Mouse (Mus musculus): ENCODE data around the gene Myo1b.

The Myo1b gene

GRCm38 (mm10) chr1:51795586-51796309 lies 120.1 kb downstream of the Myo1b start:
- in situ Hi-C loops (cut with MboI, MseI): no loop called here

GRCm38 (mm10) chr1:51789269-51789668 lies 126.6 kb downstream of the Myo1b start:
- in situ Hi-C loops (cut with MboI, MseI): no loop called here

DNA sequence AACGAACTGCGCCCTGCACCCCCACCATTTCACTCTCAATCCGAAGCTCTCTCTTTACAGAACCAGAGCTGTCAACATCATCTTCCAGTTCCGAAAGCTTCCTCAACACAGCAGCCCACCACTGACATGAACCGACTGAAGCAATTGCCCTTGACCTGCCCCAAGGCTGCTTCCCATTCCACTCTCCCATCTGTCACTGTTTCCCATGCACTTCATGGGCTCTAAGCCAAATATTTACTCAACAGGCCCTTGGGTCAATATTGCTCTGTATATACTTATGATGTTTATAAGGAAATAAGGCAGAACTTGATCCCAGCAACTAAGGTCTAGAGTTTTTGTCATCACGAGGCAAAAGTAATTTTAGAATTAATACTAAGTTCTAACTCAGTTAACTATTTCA lies 133.8 kb downstream of the Myo1b start:
- in situ Hi-C loops (cut with MboI, MseI): no loop called here

- in situ Hi-C loops (cut with MboI, MseI): no loop called here
Measured at GRCm38 (mm10) chr1:51780357-51780756, 135.5 kb downstream of the Myo1b start.

DNA sequence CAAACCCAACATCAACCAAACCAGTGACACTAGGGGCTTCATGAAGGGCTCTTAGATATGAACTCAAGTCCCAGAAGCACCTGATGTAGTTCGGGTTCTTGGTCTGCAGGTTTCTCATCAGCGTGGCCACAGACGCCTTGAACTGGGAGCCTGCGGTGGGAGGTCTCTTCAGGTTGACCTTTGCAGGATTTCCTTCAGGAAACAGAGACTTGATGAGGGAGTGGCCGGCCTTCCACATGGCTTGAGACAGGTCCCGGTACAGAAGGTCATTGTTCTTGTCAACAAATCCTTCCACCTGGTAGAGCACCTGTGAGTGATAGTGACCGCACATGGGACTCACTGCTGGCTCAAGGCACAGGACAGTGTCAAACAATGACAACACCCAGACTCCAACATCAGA lies 137.6 kb downstream of the Myo1b start:
- in situ Hi-C loops (cut with MboI, MseI): no loop called here

DNA sequence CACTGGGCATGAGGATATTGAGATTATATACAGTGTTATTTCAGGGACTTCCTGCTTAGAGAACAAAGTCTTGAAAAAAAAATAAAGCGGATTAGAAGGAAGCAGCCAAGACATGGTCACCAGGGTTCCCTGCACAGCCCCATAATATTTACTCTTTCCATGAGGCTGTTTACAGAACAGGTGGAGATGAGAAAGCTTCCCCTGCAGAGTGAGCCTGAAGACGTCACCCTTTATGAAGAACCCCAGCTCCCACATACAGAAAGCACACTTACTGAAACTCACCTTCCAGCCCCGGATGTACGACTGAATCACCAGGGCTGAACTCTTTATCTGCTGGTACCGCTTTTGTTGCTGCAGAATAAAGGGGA lies 145.4 kb downstream of the Myo1b start:
- in situ Hi-C loops (cut with MboI, MseI): loop anchor here (25.0 kb wide), 1 partner anchor 1642 kb away; no protein-coding TSS in a partner anchor

- in situ Hi-C loops (cut with MboI, MseI): loop anchor here (25.0 kb wide), 1 partner anchor 1642 kb away; no protein-coding TSS in a partner anchor
Measured at GRCm38 (mm10) chr1:51769815-51770503, 145.9 kb downstream of the Myo1b start.

DNA sequence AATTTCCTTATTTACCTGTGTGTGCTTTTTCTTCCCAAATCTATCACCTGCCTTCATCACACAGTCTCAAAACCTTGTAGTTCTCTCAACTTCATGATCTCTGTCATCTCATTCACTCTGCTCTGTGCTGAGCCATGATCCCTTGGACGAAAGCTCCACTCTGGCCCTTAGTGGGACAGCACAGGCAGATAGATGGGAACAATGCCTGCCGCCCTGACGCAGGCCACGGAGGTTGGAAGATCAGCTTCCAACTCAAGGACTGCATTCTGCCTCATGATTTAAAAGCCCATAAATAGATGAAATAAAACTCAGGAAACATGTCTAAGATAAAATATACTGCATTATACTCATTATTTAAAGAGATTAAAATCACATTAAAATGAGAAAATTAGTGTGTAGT lies 149.6 kb downstream of the Myo1b start:
- in situ Hi-C loops (cut with MboI, MseI): loop anchor here (25.0 kb wide), 1 partner anchor 1646 kb away; no protein-coding TSS in a partner anchor

DNA sequence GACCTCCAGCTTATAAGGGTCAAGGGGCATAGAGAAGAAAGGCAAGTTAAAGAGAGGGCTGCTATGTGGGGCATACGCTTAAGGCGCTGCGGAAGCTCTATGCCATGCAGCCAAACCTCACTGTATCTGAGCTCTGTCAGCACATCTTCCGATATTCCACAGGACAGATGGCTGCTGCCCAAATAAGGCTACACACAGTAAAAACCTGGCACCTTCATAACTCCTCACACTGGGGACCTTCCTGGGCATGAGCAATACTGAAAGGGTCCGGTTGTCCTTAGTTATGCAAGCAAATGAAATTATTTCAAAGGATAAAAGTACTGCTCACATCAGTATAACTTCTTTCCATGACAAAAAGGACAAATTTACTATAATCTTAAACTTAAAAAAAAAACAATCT lies 150.7 kb downstream of the Myo1b start:
- in situ Hi-C loops (cut with MboI, MseI): loop anchor here (25.0 kb wide), 1 partner anchor 1647 kb away; no protein-coding TSS in a partner anchor

DNA sequence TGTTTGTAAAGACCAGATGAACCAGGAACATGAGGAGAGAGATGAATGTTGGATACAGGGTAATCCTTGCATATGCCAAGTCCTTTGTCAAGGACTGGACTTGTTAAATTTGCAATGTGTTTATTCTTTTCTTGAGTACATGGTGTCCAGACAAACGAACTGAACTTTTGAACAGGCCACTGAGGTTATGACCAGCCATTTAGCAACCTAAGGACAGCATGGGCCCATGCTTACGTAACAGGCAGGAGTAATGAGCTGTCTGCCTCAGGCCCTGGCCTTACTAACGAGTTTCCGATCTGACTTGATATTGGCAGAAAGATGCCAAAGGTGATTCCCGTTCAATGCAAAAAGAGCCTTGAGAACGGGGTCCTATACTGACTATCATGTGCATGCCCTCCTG lies 156.2 kb downstream of the Myo1b start:
- in situ Hi-C loops (cut with MboI, MseI): loop anchor here (25.0 kb wide), 1 partner anchor 1653 kb away; no protein-coding TSS in a partner anchor

DNA sequence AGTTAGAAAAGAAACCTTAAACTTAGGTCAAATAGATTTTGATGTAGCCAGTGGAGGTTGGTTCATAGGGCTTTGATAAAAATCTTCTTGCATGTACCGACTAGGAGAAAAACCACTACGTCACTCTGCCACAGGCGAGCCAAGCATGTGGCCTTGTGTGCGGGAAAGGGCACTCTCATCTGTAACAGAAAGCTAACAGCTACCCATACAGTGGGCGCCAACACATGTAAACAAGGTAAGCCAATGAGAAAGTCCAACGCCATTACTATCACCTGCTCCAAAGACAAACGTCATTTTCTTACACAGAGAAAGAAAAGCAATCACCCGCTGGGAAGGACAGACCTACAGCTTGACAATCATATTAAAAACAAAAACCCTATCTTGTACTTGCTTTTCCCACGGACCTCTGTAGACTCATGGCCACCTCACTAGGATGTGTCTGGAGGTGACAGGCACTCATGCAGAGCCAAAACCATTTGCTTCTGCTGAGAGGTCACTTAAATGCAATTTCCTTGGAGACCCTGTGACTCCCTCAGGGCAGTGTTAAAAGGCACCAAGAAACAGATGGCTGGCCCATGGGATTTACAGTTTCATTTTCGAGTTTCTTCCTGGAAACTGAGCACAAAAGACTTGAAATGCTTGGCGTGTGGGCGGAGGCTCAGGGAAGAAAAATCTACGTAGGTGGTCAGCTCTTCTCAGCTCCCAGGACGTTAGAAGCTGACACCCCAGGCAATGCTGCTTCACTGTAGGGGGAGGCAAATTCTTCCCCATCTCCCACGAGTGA lies 157.4 kb downstream of the Myo1b start:
- in situ Hi-C loops (cut with MboI, MseI): loop anchor here (25.0 kb wide), 1 partner anchor 1654 kb away; no protein-coding TSS in a partner anchor

DNA sequence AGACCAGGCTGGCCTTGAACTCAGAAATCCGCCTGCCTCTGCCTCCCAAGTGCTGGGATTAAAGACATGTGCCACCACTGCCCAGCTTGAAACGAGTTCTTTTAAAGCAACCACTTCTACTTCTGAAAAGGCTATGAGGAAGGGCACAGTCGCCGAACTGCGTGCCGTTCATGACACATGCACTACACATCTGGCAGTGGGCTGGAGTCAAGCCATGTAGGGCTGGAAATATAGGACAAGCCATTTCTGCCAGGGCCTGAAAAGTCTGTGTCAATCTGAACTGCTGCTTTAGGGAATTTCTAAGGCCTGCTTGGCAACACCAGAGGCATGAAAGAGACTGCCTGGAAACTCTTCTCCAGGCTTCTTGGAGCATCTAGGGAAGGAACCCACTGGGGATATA lies 162.2 kb downstream of the Myo1b start:
- in situ Hi-C loops (cut with MboI, MseI): loop anchor here (25.0 kb wide), 1 partner anchor 1659 kb away; no protein-coding TSS in a partner anchor

DNA sequence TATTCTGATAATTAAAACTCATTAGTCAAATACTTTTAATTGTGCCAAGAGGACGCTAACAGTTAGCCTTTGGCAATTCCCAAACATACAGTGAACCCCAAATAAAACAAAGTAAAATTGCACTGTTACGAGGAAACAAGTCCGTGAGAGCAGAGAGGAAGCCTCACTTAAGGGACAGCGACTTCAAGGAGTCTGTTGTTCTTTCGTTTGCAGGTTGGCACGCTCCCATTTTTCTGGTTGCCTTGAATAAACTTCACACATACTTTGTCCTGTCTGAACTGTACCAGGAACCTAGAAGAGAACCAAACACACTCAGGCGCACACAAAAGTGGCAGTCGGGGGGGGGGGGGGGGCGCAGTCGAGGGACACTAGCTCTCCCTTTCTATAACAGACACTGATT lies 164.9 kb downstream of the Myo1b start:
- in situ Hi-C loops (cut with MboI, MseI): loop anchor here (25.0 kb wide), 1 partner anchor 1661 kb away; no protein-coding TSS in a partner anchor

GRCm38 (mm10) chr1:51748306-51748705 lies 167.6 kb downstream of the Myo1b start:
- in situ Hi-C loops (cut with MboI, MseI): no loop called here

DNA sequence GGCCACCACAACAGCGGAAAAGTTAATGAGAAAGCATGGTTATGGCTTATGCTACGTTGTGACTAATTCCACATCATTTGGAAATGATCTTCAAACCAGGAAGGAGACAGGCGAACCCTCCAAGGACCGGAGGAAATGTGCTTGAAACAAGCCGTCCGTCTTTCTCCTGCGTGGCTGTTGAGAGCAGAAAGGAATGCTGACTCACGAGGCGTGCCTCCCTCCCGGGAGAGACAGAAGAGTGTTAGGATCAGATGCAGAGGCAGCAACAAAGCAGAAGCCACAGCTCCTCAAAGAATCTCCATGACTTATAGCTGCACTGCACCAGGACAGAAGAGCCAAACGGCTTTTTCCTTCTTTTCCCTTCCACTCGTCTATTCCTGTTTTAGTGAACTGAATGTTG lies 168.4 kb downstream of the Myo1b start:
- in situ Hi-C loops (cut with MboI, MseI): no loop called here

- in situ Hi-C loops (cut with MboI, MseI): no loop called here
Measured at GRCm38 (mm10) chr1:51746711-51747240, 169.1 kb downstream of the Myo1b start.

DNA sequence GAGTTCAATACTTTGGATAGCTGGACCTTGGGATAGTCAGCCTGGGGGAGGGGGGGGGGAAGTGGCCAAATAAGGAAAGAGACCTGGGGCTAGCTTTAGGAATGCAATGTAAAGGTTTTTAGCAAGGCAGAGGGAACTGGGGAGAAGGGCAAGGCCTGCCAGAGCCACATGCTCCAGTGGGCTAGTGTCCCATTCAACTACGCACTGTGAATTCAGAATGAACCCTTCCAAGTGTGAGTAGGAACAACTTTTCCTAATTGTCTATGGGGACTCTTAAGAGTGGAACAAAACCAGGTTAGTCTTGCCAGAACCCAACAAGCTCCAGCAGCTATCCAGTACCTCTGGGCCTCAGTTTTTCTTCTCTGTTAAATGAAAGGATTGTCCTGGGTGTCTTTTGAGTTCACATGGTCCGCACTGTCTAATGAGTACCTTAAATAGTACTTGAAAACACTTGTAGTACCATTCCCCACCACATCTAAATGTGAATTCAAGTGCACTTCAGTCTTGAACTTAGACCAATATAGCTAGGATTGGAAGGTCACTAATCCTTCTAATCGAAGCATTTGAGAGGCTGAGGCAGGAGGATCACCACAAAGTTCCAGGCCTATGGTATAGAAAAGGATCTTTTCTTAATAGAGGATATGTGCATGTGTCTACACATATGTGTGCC lies 172.0 kb downstream of the Myo1b start:
- in situ Hi-C loops (cut with MboI, MseI): no loop called here

GRCm38 (mm10) chr1:51742586-51742985 lies 173.3 kb downstream of the Myo1b start:
- in situ Hi-C loops (cut with MboI, MseI): no loop called here

GRCm38 (mm10) chr1:51740626-51741231 lies 175.1 kb downstream of the Myo1b start:
- in situ Hi-C loops (cut with MboI, MseI): no loop called here

DNA sequence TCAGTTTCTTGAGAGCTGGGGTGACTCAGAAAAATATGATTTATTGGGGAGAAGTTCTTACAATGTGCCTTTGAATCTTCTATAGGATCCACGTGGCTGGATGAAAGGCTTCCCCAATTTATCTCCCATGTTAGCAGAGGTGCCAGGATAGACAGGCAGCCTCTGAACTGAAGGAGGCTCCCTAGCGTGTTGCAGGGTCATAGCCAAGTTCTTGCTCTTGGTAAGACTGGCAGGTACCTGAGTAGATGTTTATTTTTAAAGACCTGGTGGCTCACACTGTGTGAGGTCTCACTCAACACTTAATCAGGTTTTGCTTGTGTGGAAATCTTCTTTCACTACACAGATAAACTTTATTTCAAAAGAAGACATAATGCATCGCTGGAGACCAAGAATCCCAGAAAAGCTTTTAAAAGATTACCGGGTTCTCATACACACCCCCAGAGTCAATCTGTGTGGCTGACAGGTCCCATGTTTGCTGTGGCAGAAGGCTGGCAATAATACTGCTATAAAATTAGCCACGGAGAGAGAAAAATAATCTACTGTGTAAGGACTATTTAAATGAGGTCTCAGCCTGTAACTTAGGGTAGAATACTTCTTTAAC lies 176.5 kb downstream of the Myo1b start:
- in situ Hi-C loops (cut with MboI, MseI): no loop called here

Measured in T-helper 2 cell (primary cell).